Mouse (Mus musculus): Measurements from ENCODE around the gene Rmi1. TPM values are rescaled to one million over a fixed set of nuclear protein-coding genes. Genes with fewer than 3 reads are reported as not detected.
A peak's percentile ranks its signal among the peaks of the same experiment; 100 is the strongest.
"Not testable (repeated sequence)": the region's sequence is repeated elsewhere in the genome, so short reads cannot be mapped to it uniquely, and the experiment has no call there.

Gene Rmi1
- polyA plus RNA-seq, 1 experiment = 0.69 TPM

DNA sequence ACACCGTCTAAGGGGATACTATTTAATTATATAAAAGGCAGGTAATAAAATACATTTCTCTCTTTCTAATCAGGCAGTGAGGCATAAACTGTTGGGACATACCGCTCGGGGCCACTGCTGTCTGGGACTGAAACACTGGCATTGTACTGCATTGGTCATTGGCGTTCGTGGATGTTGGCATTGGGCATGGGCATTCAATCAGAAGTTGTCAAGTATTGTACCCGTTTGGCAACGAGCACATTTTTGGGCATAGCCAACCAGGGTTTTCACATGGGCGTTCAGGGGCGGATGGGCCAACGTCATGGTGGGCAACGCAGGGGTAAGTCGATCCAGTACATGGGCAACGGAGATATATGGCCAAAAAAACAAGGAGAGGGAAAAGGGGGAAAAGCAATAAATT, 4.4 kb upstream of the Rmi1 start:
- no peak for TF ChIP-seq TAL1 (IDR thresholded peaks at IDR 0.05; ENCODE audit: low read length)
- no peak for TF ChIP-seq GATA1 (IDR thresholded peaks at IDR 0.05; ENCODE audit: low read length)
- Histone ChIP-seq H3K4me1 (ENCODE audit: control insufficient read depth) (peaks cover 12% of the 10 kb centered on the region), H3K4me3 (replicated peaks) (no peak overlapping the region), H3K36me3 (ENCODE audit: control insufficient read depth) (peaks cover 81% of the 10 kb centered on the region), H3K9me3 (ENCODE audit: control insufficient read depth, low read length) (no peaks in the 10 kb centered on the region), H3K27me3 (ENCODE audit: control insufficient read depth) (no peaks in the 10 kb centered on the region)

DNA sequence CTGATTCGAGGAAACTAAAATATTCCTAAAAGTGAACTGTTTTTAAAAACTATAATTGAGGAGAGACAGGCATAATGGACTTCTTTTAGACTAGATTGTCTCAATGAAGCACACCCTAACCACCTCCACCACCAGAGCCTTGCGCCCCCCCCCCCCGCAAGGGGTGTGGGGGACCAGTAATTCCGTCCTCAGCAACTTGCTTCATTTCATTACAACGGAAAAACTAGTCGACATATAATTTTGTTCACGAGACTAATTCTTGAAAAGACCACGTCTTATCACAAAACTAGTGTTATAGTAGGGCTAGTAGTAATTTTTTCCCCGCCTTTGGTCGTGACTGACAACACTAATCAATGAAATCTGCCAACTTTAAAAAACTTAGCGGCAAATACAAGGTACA, 1.5 kb upstream of the Rmi1 start:
- TF ChIP-seq GATA1 (IDR thresholded peaks at IDR 0.05; ENCODE audit: low read length) = no peak
- TF ChIP-seq TAL1 (IDR thresholded peaks at IDR 0.05; ENCODE audit: low read length) = no peak
- H3K27me3 ChIP-seq (ENCODE audit: control insufficient read depth) = no peaks in the 10 kb centered on the region
- H3K36me3 ChIP-seq (ENCODE audit: control insufficient read depth) = peaks cover 62% of the 10 kb centered on the region
- peak overlapping the region; percentile 99 for H3K4me3 ChIP-seq (replicated peaks)
- H3K9me3 ChIP-seq (ENCODE audit: control insufficient read depth, low read length) = no peaks in the 10 kb centered on the region
- H3K4me1 ChIP-seq (ENCODE audit: control insufficient read depth) = peaks cover 25% of the 10 kb centered on the region

DNA sequence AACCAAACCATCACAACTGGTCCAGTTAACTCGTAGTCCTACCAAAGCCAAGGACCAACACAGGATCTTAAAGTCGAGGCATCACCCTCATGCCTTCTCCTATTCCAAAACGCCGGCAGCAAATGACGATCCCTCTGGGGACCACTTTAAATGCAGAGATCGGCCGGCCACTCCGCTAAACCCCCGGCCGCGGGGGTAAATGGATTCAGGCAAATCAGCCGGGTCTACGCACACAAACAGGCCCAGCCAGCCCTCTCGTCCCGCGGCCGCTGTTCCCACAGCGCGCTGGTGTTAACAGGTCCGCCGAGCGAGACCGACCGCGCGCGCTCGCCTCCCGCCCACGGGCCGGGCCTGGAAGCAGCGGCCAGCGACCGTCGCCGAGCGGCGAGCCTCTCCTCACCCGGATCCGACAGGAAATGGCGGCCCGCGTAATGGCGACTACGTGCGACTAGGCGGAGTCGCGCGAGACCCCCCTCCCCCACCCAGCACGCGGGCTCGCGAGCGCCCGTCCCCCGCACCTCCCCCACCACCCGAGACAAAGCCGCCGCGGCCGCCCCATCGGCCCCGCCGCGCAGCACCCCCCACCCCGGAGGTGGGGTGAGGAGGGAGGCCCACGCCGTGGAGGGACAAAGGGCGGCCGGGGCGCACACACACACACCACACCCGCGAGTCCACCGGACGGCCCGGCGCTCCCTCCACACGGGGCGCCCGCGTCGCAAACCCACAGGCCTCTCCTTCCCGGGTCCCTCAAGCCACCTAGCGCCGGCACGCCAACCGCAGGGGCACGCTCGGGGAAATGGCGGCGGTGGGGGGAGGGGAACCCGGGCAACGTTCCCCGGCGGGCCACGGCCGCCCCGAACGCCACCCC, 679 bp upstream of the Rmi1 start:
- Histone ChIP-seq H3K4me1 (ENCODE audit: control insufficient read depth) (peaks cover 29% of the 10 kb centered on the region), H3K27me3 (ENCODE audit: control insufficient read depth) (no peaks in the 10 kb centered on the region), H3K36me3 (ENCODE audit: control insufficient read depth) (peaks cover 62% of the 10 kb centered on the region), H3K9me3 (ENCODE audit: control insufficient read depth, low read length) (no peaks in the 10 kb centered on the region), H3K4me3 (replicated peaks) (peak overlapping the region; percentile 99)
- TF ChIP-seq GATA1 (IDR thresholded peaks at IDR 0.05; ENCODE audit: low read length) = no peak
- no peak for TF ChIP-seq TAL1 (IDR thresholded peaks at IDR 0.05; ENCODE audit: low read length)

DNA sequence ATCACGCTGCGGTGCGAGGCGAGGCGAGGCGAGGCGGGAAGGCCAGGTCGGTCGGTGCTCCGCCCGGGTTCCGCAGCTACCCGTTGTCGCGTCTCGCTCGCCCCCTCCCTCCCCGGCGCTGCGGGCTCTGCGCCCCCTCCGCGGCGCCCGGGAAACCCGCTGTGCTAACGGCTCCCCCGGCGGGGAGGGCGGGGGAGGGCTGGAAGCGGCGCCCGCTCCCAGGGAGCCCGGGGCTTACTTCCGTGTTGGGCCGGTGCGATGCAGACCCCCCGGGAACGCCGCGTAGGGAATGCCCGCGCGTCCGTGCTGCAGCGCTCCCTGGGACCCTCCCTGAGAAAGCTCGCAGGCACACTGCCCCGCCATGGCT, 679 bp downstream of the Rmi1 start:
- Histone ChIP-seq H3K9me3 (ENCODE audit: control insufficient read depth, low read length) (no peaks in the 10 kb centered on the region), H3K27me3 (ENCODE audit: control insufficient read depth) (no peaks in the 10 kb centered on the region), H3K36me3 (ENCODE audit: control insufficient read depth) (peaks cover 61% of the 10 kb centered on the region), H3K4me1 (ENCODE audit: control insufficient read depth) (peaks cover 30% of the 10 kb centered on the region), H3K4me3 (replicated peaks) (peak overlapping the region; percentile 99)
- TF ChIP-seq GATA1 (IDR thresholded peaks at IDR 0.05; ENCODE audit: low read length) = no peak
- no peak for TF ChIP-seq TAL1 (IDR thresholded peaks at IDR 0.05; ENCODE audit: low read length)

DNA sequence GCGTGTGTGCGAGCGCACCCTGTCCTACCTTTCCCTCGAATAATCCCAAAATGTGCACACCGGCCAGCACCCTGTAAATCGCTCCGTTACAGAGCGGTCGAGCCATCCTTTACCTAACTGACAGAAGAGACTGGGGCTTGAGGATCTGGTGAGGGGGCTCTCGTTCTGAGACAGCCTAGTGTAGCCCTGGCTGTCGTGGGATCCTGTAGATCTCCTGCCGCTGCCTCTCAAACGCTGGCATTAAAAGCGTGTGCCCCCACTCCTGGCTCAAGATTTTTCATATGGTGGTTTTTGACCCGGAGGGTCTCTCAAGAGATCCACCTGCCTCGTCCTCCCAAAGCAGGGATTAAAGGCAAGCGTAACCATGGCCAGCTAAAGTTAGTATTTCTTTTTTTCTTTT, 1.2 kb downstream of the Rmi1 start, which contains the start of gene Hnrnpk:
TSS of gene Hnrnpk (minus strand) at position 101 of the 400 bp plus-strand sequence.
- peaks cover 30% of the 10 kb centered on the region for H3K4me1 ChIP-seq (ENCODE audit: control insufficient read depth)
- not testable (repeated sequence) for H3K9me3 ChIP-seq (ENCODE audit: control insufficient read depth, low read length); H3K27me3 ChIP-seq (ENCODE audit: control insufficient read depth)
- peak within 1 kb of the TSS; percentile 99 for H3K4me3 ChIP-seq (replicated peaks)
- H3K36me3 ChIP-seq (ENCODE audit: control insufficient read depth) = peaks cover 56% of the 10 kb centered on the region

DNA sequence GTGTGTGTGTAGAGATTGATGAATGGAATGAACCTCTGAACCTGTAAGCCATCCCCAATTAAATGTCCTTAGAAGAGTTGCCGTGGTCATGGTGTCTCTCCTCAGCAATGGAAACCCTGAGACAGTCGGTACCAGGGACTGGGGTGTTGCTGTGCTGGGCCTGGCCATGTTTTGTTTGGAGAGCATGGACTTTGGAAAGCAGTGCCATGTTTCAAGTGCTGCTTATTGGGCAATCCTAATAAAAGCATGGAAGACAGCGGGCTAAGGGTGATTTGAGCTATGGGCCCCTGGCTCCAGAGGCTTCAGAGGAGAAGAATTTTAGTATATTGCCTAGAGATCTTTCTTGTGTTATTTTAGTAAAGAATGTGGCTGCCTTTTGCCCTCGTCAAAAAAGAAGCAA, 9.0 kb downstream of the Rmi1 start:
- H3K9me3 ChIP-seq (ENCODE audit: control insufficient read depth, low read length) = peaks cover 13% of the 10 kb centered on the region
- peaks cover 45% of the 10 kb centered on the region for H3K36me3 ChIP-seq (ENCODE audit: control insufficient read depth)
- H3K4me1 ChIP-seq (ENCODE audit: control insufficient read depth) = peaks cover 5% of the 10 kb centered on the region
- no peaks in the 10 kb centered on the region for H3K27me3 ChIP-seq (ENCODE audit: control insufficient read depth)
- no peak for TF ChIP-seq TAL1 (IDR thresholded peaks at IDR 0.05; ENCODE audit: low read length)
- TF ChIP-seq GATA1 (IDR thresholded peaks at IDR 0.05; ENCODE audit: low read length) = no peak
- no peak overlapping the region for H3K4me3 ChIP-seq (replicated peaks)

DNA sequence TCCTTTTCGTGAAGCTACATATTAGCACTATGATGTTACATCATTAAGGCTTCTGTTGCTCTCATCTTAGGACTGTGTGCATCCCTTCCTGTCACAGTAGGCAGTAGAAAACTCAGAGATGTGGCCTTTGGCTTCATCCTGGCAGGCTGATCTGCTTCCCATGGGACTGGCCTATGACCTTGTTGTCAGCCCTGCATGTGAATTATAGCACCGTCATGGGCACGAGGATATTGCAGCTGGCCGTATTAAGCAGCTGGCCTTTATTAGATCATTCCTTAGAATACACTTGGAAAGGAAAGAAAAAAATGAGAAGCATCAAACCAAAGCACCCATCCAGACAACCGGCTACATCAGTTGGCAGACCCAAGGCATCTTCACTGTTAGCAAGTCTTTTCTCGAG, 13.3 kb downstream of the Rmi1 start:
- TF ChIP-seq TAL1 (IDR thresholded peaks at IDR 0.05; ENCODE audit: low read length) (no peak), GATA1 (IDR thresholded peaks at IDR 0.05; ENCODE audit: low read length) (no peak)
- Histone ChIP-seq H3K9me3 (ENCODE audit: control insufficient read depth, low read length) (peaks cover 14% of the 10 kb centered on the region), H3K4me3 (replicated peaks) (no peak overlapping the region)

DNA sequence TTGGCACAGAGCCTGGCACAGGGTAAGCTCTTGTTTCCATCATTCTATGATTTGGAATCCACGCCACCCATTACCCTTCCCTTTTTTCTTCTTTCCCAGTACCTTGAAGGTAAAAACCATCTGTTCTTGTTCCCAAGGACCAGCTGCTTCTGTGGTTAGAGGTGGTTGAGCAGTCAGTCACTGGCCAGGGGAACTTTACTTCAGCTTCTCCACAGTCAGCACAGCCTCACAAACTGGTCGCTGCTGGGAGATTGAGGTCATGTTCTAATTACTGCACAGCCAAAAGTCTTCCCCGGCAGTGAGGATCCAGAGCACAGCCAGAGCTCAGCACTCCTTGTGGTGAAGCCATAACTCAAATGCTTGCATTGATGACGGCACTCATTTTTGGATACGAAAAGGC, 13.8 kb downstream of the Rmi1 start:
- peaks cover 13% of the 10 kb centered on the region for H3K9me3 ChIP-seq (ENCODE audit: control insufficient read depth, low read length)
- H3K36me3 ChIP-seq (ENCODE audit: control insufficient read depth) = peaks cover 16% of the 10 kb centered on the region
- no peaks in the 10 kb centered on the region; the same call in 1 of the 2 replicates for H3K27me3 ChIP-seq (ENCODE audit: control insufficient read depth)
- no peak overlapping the region for H3K4me3 ChIP-seq (replicated peaks)
- H3K4me1 ChIP-seq (ENCODE audit: control insufficient read depth) = no peaks in the 10 kb centered on the region
- TF ChIP-seq TAL1 (IDR thresholded peaks at IDR 0.05; ENCODE audit: low read length) = no peak
- TF ChIP-seq GATA1 (IDR thresholded peaks at IDR 0.05; ENCODE audit: low read length) = no peak

More for the DNA sequence above, 13.3 kb downstream of the Rmi1 start:
- Histone ChIP-seq H3K27me3 (ENCODE audit: control insufficient read depth) (no peaks in the 10 kb centered on the region), H3K36me3 (ENCODE audit: control insufficient read depth) (peaks cover 20% of the 10 kb centered on the region), H3K4me1 (ENCODE audit: control insufficient read depth) (no peaks in the 10 kb centered on the region)

DNA sequence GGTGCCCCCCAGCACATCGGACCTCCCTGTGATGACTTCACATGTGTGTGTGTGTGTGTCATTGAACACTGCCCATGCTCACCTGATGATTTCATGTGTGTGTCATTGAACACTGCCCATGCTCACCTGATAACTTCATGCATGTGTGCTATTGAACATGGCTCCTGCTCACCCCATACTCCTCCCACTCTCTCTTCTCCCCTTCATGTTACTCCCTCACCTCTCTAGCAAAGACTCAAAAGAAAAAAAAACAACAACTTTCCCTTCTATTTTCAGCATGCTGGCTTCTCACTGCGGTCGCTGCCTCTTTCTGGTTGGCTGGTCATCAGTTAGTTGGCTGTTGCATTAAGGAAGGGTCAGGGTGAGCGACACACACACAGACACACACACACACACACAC, 16.6 kb downstream of the Rmi1 start:
- H3K4me3 ChIP-seq (replicated peaks) = no peak overlapping the region
- TF ChIP-seq TAL1 (IDR thresholded peaks at IDR 0.05; ENCODE audit: low read length) = no peak
- no peak for TF ChIP-seq GATA1 (IDR thresholded peaks at IDR 0.05; ENCODE audit: low read length)

More for the DNA sequence above, 16.6 kb downstream of the Rmi1 start:
- no peaks in the 10 kb centered on the region for H3K4me1 ChIP-seq (ENCODE audit: control insufficient read depth)
- no peaks in the 10 kb centered on the region; the same call in 1 of the 2 replicates for H3K27me3 ChIP-seq (ENCODE audit: control insufficient read depth)
- H3K9me3 ChIP-seq (ENCODE audit: control insufficient read depth, low read length) = peaks cover 4% of the 10 kb centered on the region; the same call in 1 of the 2 replicates
- H3K36me3 ChIP-seq (ENCODE audit: control insufficient read depth) = no peaks in the 10 kb centered on the region
